Mouse (Mus musculus) heart, embryonic 10.5 days (tissue): Measurements from ENCODE around the gene Rassf3. TPM values are rescaled to one million over a fixed set of nuclear protein-coding genes. Genes with fewer than 3 reads are reported as not detected.
A peak's percentile ranks its signal among the peaks of the same experiment; 100 is the strongest.

Source experiments
- DNase-seq: peaks from one replicate; pipeline ENCODE4 v3.0.0-alpha.2; 2017; ENCODE audit warnings: low spot score
- H3K27ac ChIP-seq: fragments of 300-500 bp; sonication (generic); 2 replicates; pipeline ENCODE4 v1.5.1; 2016; ENCODE audit warnings: mild to moderate bottlenecking
- H3K27me3 ChIP-seq: fragments of 300-500 bp; sonication (generic); 2 replicates; pipeline ENCODE4 v1.6.1; 2016; ENCODE audit warnings: mild to moderate bottlenecking; ENCODE audit not compliant: poor library complexity, insufficient read depth, severe bottlenecking
- H3K36me3 ChIP-seq: fragments of 300-500 bp; sonication (generic); 2 replicates; pipeline ENCODE4 v1.6.1; 2016; ENCODE audit warnings: mild to moderate bottlenecking, moderate library complexity
- H3K4me1 ChIP-seq: fragments of 300-500 bp; sonication (generic); 2 replicates; pipeline ENCODE4 v1.6.1; 2016; ENCODE audit warnings: mild to moderate bottlenecking
- H3K4me3 ChIP-seq: fragments of 300-500 bp; sonication (generic); 2 replicates; pipeline ENCODE4 v1.5.1; 2016; ENCODE audit warnings: mild to moderate bottlenecking, moderate library complexity
- H3K9me3 ChIP-seq: fragments of 300-500 bp; sonication (generic); 2 replicates; pipeline ENCODE4 v1.6.1; 2016; ENCODE audit warnings: mild to moderate bottlenecking, moderate library complexity
- WGBS: fragments of 180-500 bp; shearing (Covaris S2); methylation state at CpG from one replicate; pipeline ENCODE4 v1.1.7; 2016; 5-methylcytosine and 5-hydroxymethylcytosine counted together
- polyA plus RNA-seq: library from polyadenylated mRNA; unstranded; fragments of >200 nt; fragmentation: Nextera tagmentation; extraction: Ambion mirVana; gene quantifications from 2 replicates; pipeline ENCODE4 v1.2.1, GENCODE M21; 2016

The Rassf3 gene
- polyA plus RNA-seq, 1 experiment from 2014 or later = 21.1 TPM

- Histone ChIP-seq H3K27me3 (no peaks in the 10 kb centered on the region), H3K4me3 (peak overlapping the region; percentile 43), H3K36me3 (no peaks in the 10 kb centered on the region), H3K9me3 (no peaks in the 10 kb centered on the region), H3K4me1 (peaks cover 94% of the 10 kb centered on the region), H3K27ac (peak overlapping the region; percentile 93)
- DNase-seq = no peak
- 40% methylated on average over 8 of the region's 8 CpGs for WGBS
Measured at GRCm38 (mm10) chr10:121429581-121429980, 46.6 kb downstream of the Rassf3 start.

- peaks cover 91% of the 10 kb centered on the region for H3K4me1 ChIP-seq
- no peak overlapping the region for H3K4me3 ChIP-seq
- WGBS = 18% methylated on average over 2 of the region's 2 CpGs
- no peak for DNase-seq
- no peaks in the 10 kb centered on the region for H3K27me3 ChIP-seq
- H3K36me3 ChIP-seq = no peaks in the 10 kb centered on the region
- peak overlapping the region; percentile 93 for H3K27ac ChIP-seq
- H3K9me3 ChIP-seq = no peaks in the 10 kb centered on the region
Measured at GRCm38 (mm10) chr10:121429089-121429488, 47.1 kb downstream of the Rassf3 start.

GRCm38 (mm10) chr10:121428011-121428711, 48.0 kb downstream of the Rassf3 start:
- WGBS = 57% methylated on average over 15 of the region's 15 CpGs
- peaks cover 92% of the 10 kb centered on the region for H3K4me1 ChIP-seq
- no peak for DNase-seq
- no peak overlapping the region for H3K4me3 ChIP-seq
- no peaks in the 10 kb centered on the region for H3K9me3 ChIP-seq
- peak overlapping the region; percentile 93 for H3K27ac ChIP-seq
- H3K27me3 ChIP-seq = no peaks in the 10 kb centered on the region
- no peaks in the 10 kb centered on the region for H3K36me3 ChIP-seq

- H3K27ac ChIP-seq = peak overlapping the region; percentile 93
- 57% methylated on average over 5 of the region's 5 CpGs for WGBS
- no peaks in the 10 kb centered on the region for H3K27me3 ChIP-seq
- H3K9me3 ChIP-seq = no peaks in the 10 kb centered on the region
- no peaks in the 10 kb centered on the region for H3K36me3 ChIP-seq
- peaks cover 89% of the 10 kb centered on the region for H3K4me1 ChIP-seq
- no peak overlapping the region for H3K4me3 ChIP-seq
- DNase-seq = no peak
Measured at GRCm38 (mm10) chr10:121427136-121427535, 49.0 kb downstream of the Rassf3 start.

- no peaks in the 10 kb centered on the region for H3K9me3 ChIP-seq
- peak overlapping the region; percentile 93 for H3K27ac ChIP-seq
- H3K4me1 ChIP-seq = peaks cover 89% of the 10 kb centered on the region
- DNase-seq = no peak
- no peak overlapping the region for H3K4me3 ChIP-seq
- 38% methylated on average over 5 of the region's 5 CpGs for WGBS
- no peaks in the 10 kb centered on the region for H3K27me3 ChIP-seq
- no peaks in the 10 kb centered on the region for H3K36me3 ChIP-seq
Measured at GRCm38 (mm10) chr10:121426458-121427070, 49.6 kb downstream of the Rassf3 start.

- 73% methylated on average over 14 of the region's 14 CpGs for WGBS
- Histone ChIP-seq H3K27ac (peak overlapping the region; percentile 69; the same call in 1 of the 2 replicates), H3K4me3 (no peak overlapping the region), H3K27me3 (no peaks in the 10 kb centered on the region), H3K9me3 (no peaks in the 10 kb centered on the region), H3K36me3 (no peaks in the 10 kb centered on the region), H3K4me1 (peaks cover 89% of the 10 kb centered on the region)
- no peak for DNase-seq
Measured at GRCm38 (mm10) chr10:121425506-121426025, 50.6 kb downstream of the Rassf3 start.

GRCm38 (mm10) chr10:121425079-121425478, 51.1 kb downstream of the Rassf3 start:
- no peaks in the 10 kb centered on the region for H3K27me3 ChIP-seq
- 71% methylated on average over 5 of the region's 5 CpGs for WGBS
- H3K27ac ChIP-seq = peak overlapping the region; percentile 69
- H3K9me3 ChIP-seq = no peaks in the 10 kb centered on the region
- H3K4me1 ChIP-seq = peaks cover 89% of the 10 kb centered on the region
- no peaks in the 10 kb centered on the region for H3K36me3 ChIP-seq
- DNase-seq = no peak
- H3K4me3 ChIP-seq = no peak overlapping the region

- H3K36me3 ChIP-seq = no peaks in the 10 kb centered on the region
- 0 out of 2 replicates have a peak overlapping the region, but pooled peaks have one; percentile 68 for H3K27ac ChIP-seq
- peaks cover 89% of the 10 kb centered on the region for H3K4me1 ChIP-seq
- DNase-seq = no peak
- H3K27me3 ChIP-seq = no peaks in the 10 kb centered on the region
- no peaks in the 10 kb centered on the region for H3K9me3 ChIP-seq
- WGBS = 82% methylated on average over 3 of the region's 3 CpGs
- no peak overlapping the region for H3K4me3 ChIP-seq
Measured at GRCm38 (mm10) chr10:121424455-121424854, 51.7 kb downstream of the Rassf3 start.

GRCm38 (mm10) chr10:121423541-121424349, 52.4 kb downstream of the Rassf3 start:
- DNase-seq = no peak
- Histone ChIP-seq H3K36me3 (no peaks in the 10 kb centered on the region), H3K27me3 (no peaks in the 10 kb centered on the region), H3K4me1 (peaks cover 89% of the 10 kb centered on the region), H3K27ac (peak overlapping the region; percentile 68), H3K4me3 (no peak overlapping the region), H3K9me3 (no peaks in the 10 kb centered on the region)
- 71% methylated on average over 16 of the region's 16 CpGs for WGBS

GRCm38 (mm10) chr10:121422294-121422693, 53.9 kb downstream of the Rassf3 start:
- H3K27ac ChIP-seq = peak overlapping the region; percentile 47
- H3K4me1 ChIP-seq = peaks cover 85% of the 10 kb centered on the region
- H3K27me3 ChIP-seq = no peaks in the 10 kb centered on the region
- no peak for DNase-seq
- no peaks in the 10 kb centered on the region for H3K9me3 ChIP-seq
- H3K4me3 ChIP-seq = no peak overlapping the region
- 86% methylated on average over 6 of the region's 6 CpGs for WGBS
- H3K36me3 ChIP-seq = no peaks in the 10 kb centered on the region

GRCm38 (mm10) chr10:121421657-121422290, 54.4 kb downstream of the Rassf3 start:
- no peaks in the 10 kb centered on the region for H3K9me3 ChIP-seq
- no peak overlapping the region for H3K4me3 ChIP-seq
- H3K27me3 ChIP-seq = no peaks in the 10 kb centered on the region
- peaks cover 3% of the 10 kb centered on the region; the same call in 1 of the 2 replicates for H3K36me3 ChIP-seq
- peak overlapping the region; percentile 47 for H3K27ac ChIP-seq
- 83% methylated on average over 11 of the region's 11 CpGs for whole genome bisulfite sequencing
- DNase-seq = no peak
- H3K4me1 ChIP-seq = peaks cover 85% of the 10 kb centered on the region

GRCm38 (mm10) chr10:121421023-121421422, 55.1 kb downstream of the Rassf3 start:
- WGBS = 75% methylated on average over 9 of the region's 9 CpGs

More at GRCm38 (mm10) chr10:121421023-121421422, 55.1 kb downstream of the Rassf3 start:
- no peaks in the 10 kb centered on the region for H3K9me3 ChIP-seq
- peaks cover 84% of the 10 kb centered on the region for H3K4me1 ChIP-seq
- DNase-seq = no peak
- no peak overlapping the region for H3K4me3 ChIP-seq
- H3K27me3 ChIP-seq = no peaks in the 10 kb centered on the region
- H3K27ac ChIP-seq = 0 out of 2 replicates have a peak overlapping the region, but pooled peaks have one; percentile 17
- peaks cover 9% of the 10 kb centered on the region for H3K36me3 ChIP-seq
